ENCODE assay signal across 8 mouse cellular contexts in the genomic region with DNA sequence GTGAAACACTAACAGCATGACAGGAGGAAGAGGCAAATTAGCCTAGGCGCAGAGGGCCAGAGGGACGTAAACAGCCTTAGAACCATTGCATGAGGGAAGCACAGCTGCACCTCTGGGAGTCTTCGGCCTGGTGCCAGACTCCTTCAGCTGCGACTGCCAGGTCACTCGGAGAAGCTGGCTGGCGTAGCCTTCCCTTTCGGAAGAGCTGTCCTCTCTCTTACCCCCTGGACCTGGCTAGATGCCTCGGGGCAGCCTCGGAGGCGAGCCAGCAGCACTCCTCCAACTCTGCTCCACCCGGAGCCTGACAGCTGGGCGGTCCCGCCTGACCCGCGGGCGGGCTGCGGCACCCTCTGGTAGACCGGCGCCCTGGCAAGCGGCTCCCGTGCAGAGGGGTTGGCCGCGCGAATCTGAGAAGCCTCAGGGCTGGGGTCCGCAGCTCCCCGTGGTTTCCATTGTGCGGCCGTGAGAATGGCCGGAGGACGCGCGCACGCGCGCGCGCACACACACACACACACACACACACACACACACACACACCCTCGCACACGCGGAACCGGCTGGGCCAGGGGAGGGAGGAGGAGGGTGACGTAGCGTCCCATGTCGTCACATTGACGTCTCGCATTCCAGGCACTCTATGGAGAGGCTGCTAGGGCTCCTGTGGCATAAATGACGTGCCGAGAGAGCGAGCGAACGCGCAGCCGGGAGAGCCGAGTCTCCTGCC. TPM values are rescaled to one million over a fixed set of nuclear protein-coding genes. Genes with fewer than 3 reads are reported as not detected.
DNase-seq lines count a peak whose midpoint lies in the region; ATAC-seq lines count a peak whose summit lies in the region.

Nr4a3 (plus strand) TSS at position 663 of the 721 bp plus-strand sequence.

- no peaks in the 10 kb centered on the region for H3K9me3 ChIP-seq in hindbrain, embryonic 16.5 days (ENCODE audit: control insufficient read depth, low read length)

- peak within 1 kb of the TSS; percentile 81 for H3K9ac ChIP-seq in hindbrain, embryonic 16.5 days (ENCODE audit: low read depth, low read length)

- under 1% methylated on average over 34 of the region's 54 CpGs for WGBS in hindbrain, embryonic 16.5 days

- H3K4me2 ChIP-seq in hindbrain, embryonic 16.5 days (ENCODE audit: low read length), result peak within 1 kb of the TSS; percentile 99

- H3K27ac ChIP-seq in hindbrain, embryonic 16.5 days (ENCODE audit: low read depth, low read length), result peak within 1 kb of the TSS; percentile 88

- DNase-seq in ZHBTc4 (ENCODE audit: low read depth, low spot score), result peak; percentile 91
- DNase-seq in cerebellum, postnatal 4 days (ENCODE audit: low spot score in 2 of 2), result peak; percentile 52 to 79
- peak; percentile 97 for DNase-seq in gastrocnemius, adult 18-20 months (ENCODE audit: low spot score)
- peak; percentile 93 for DNase-seq in left cerebral cortex, adult 18-20 months (ENCODE audit: low spot score in 2 of 2)
- peak; percentile 91 to 93 for DNase-seq in lung, postnatal 4 days
- DNase-seq in retina, postnatal 1 day, result peak; percentile 96
- DNase-seq in thymus, postnatal 4 days, result peak; percentile 74

- H3K27me3 ChIP-seq in hindbrain, embryonic 16.5 days (replicated peaks; ENCODE audit: control insufficient read depth, insufficient read depth, low read length), result peaks cover under 1% of the 10 kb centered on the region

- peak; percentile 82 for ATAC-seq in hindbrain, embryonic 16.5 days

- H3K36me3 ChIP-seq in hindbrain, embryonic 16.5 days (ENCODE audit: control insufficient read depth, insufficient read depth, low read length), result no peaks in the 10 kb centered on the region

- H3K4me3 ChIP-seq in hindbrain, embryonic 16.5 days (ENCODE audit: low read length), result peak within 1 kb of the TSS; percentile 85

- H3K4me1 ChIP-seq in hindbrain, embryonic 16.5 days (ENCODE audit: control insufficient read depth, insufficient read depth, low read depth, low read length), result peaks cover 41% of the 10 kb centered on the region

RNA-seq across cellular contexts. Expression of gene Nr4a3, which starts in this region (rescaled TPM):
- total RNA-seq in gastrocnemius, adult 18-20 months (2021), result 10 to 100 TPM in 1 of 2 experiments, 1 to 10 TPM in 1; 9.8 to 56.7 TPM
- polyA plus RNA-seq in hindbrain, embryonic 16.5 days (2015; fragmentation: Nextera tagmentation; extraction: Ambion mirVana), result 0.89 and 1.3 TPM in 2 replicates
- 10 to 100 TPM; 23.7 to 48.0 TPM for total RNA-seq in left cerebral cortex, adult 18-20 months (2021)

Comparison
In these comparisons a context has a peak if more than half of its experiments do, and no peak if none do; other contexts are left out.
1. Peak in every context shown above with its lines: DNase-seq, ATAC-seq, H3K4me3 ChIP-seq and H3K27ac ChIP-seq.